Mouse (Mus musculus) cerebral cortex, adult 2 months (tissue): Measurements from ENCODE around the gene Farsa.

ENCODE experiments used
- WGBS: fragments of 180-500 bp; shearing (Covaris S2); methylation state at CpG from one replicate; pipeline ENCODE4 v1.1.7; 2018; 5-methylcytosine and 5-hydroxymethylcytosine counted together

The Farsa gene

GRCm38 (mm10) chr8:84873016-84873415 lies 16.2 kb downstream of the Farsa start:
- WGBS, result 90% methylated on average over 4 of the region's 4 CpGs

- WGBS, result 95% methylated on average over 3 of the region's 3 CpGs
These were observed 17.6 kb downstream of the Farsa start for GRCm38 (mm10) chr8:84874339-84874738.

- 70% methylated on average over 3 of the region's 3 CpGs for WGBS
These were observed 20.7 kb downstream of the Farsa start for GRCm38 (mm10) chr8:84877297-84878035.

- WGBS, result 89% methylated on average over 1 of the region's 1 CpGs
These were observed 22.1 kb downstream of the Farsa start for GRCm38 (mm10) chr8:84878915-84879314.

- WGBS, result 85% methylated on average over 4 of the region's 4 CpGs
These were observed 27.9 kb downstream of the Farsa start for GRCm38 (mm10) chr8:84884728-84885127.

GRCm38 (mm10) chr8:84888280-84888679 lies 31.5 kb downstream of the Farsa start:
- 94% methylated on average over 3 of the region's 3 CpGs for WGBS

- WGBS, result 95% methylated on average over 1 of the region's 1 CpGs
These were observed 32.4 kb downstream of the Farsa start for GRCm38 (mm10) chr8:84889141-84889540.

- 10% methylated on average over 31 of the region's 31 CpGs for WGBS
These were observed 36.4 kb downstream of the Farsa start for GRCm38 (mm10) chr8:84892993-84893708.

GRCm38 (mm10) chr8:84893709-84894134 lies 36.9 kb downstream of the Farsa start, which contains the start of gene Gcdh:
Gcdh (minus strand) TSS chr8:84893921.
- WGBS, result under 1% methylated on average over 11 of the region's 11 CpGs

- WGBS, result 69% methylated on average over 5 of the region's 5 CpGs
These were observed 39.2 kb downstream of the Farsa start for GRCm38 (mm10) chr8:84895963-84896362.

GRCm38 (mm10) chr8:84901071-84901470 lies 44.3 kb downstream of the Farsa start:
- WGBS, result 74% methylated on average over 4 of the region's 4 CpGs

- WGBS, result 78% methylated on average over 3 of the region's 3 CpGs
These were observed 45.0 kb downstream of the Farsa start, which contains the start of gene Klf1 for GRCm38 (mm10) chr8:84901752-84902151. Klf1 (plus strand) TSS chr8:84901928.

GRCm38 (mm10) chr8:84902367-84902919 lies 45.7 kb downstream of the Farsa start:
- 15% methylated on average over 24 of the region's 24 CpGs for WGBS

- 1% methylated on average over 68 of the region's 68 CpGs for WGBS
These were observed 46.3 kb downstream of the Farsa start for GRCm38 (mm10) chr8:84902920-84903661.

- WGBS, result 74% methylated on average over 7 of the region's 7 CpGs
These were observed 47.6 kb downstream of the Farsa start for GRCm38 (mm10) chr8:84904351-84904750.

GRCm38 (mm10) chr8:84907037-84907436 lies 50.2 kb downstream of the Farsa start:
- WGBS, result 93% methylated on average over 9 of the region's 9 CpGs

- WGBS, result 83% methylated on average over 8 of the region's 8 CpGs
These were observed 50.7 kb downstream of the Farsa start for GRCm38 (mm10) chr8:84907493-84907892.

- WGBS, result 37% methylated on average over 7 of the region's 7 CpGs
These were observed 51.2 kb downstream of the Farsa start for GRCm38 (mm10) chr8:84907979-84908378.

- WGBS, result 8% methylated on average over 45 of the region's 45 CpGs
These were observed 51.8 kb downstream of the Farsa start, which contains the start of gene Dnase2a for GRCm38 (mm10) chr8:84908421-84909161. Dnase2a (plus strand) TSS chr8:84908560.

- WGBS, result 56% methylated on average over 20 of the region's 20 CpGs
These were observed 52.5 kb downstream of the Farsa start for GRCm38 (mm10) chr8:84909162-84909767.

- 77% methylated on average over 5 of the region's 5 CpGs for WGBS
These were observed 53.2 kb downstream of the Farsa start for GRCm38 (mm10) chr8:84909949-84910348.
